Mouse (Mus musculus) CH12.LX (cell line): ENCODE measurements around the gene Dynlt1b.
"Not testable (repeated sequence)": the region's sequence is repeated elsewhere in the genome, so short reads cannot be mapped to it uniquely, and the experiment has no call there.

Source experiments
- CTCF ChIP-seq, 2 experiments: IDR thresholded peaks in 1 of 2; conservative IDR thresholded peaks in 1 of 2; 2 replicates each; pipeline ENCODE4 v1.5.1; 2011 to 2012; ENCODE audit warnings: low read depth in 2 of 2, low read length in 2 of 2, improper control_type of control experiment in 1 of 2, inconsistent platforms in 1 of 2, mild to moderate bottlenecking in 1 of 2, moderate library complexity in 1 of 2
- ETS1 ChIP-seq: conservative IDR thresholded peaks from 2 replicates; pipeline ENCODE4 v1.6.1; 2012; ENCODE audit warnings: low read depth, mild to moderate bottlenecking, inconsistent platforms, low read length, improper control_type of control experiment, moderate library complexity
- POLR2A ChIP-seq: IDR thresholded peaks from 2 replicates; pipeline ENCODE4 v1.6.1; 2011; ENCODE audit warnings: low read depth, mild to moderate bottlenecking, improper control_type of control experiment, low read length
- RAD21 ChIP-seq: IDR thresholded peaks from 2 replicates; pipeline ENCODE4 v1.6.1; 2011; ENCODE audit warnings: low read depth, mild to moderate bottlenecking, low read length, improper control_type of control experiment, moderate library complexity

DNA sequence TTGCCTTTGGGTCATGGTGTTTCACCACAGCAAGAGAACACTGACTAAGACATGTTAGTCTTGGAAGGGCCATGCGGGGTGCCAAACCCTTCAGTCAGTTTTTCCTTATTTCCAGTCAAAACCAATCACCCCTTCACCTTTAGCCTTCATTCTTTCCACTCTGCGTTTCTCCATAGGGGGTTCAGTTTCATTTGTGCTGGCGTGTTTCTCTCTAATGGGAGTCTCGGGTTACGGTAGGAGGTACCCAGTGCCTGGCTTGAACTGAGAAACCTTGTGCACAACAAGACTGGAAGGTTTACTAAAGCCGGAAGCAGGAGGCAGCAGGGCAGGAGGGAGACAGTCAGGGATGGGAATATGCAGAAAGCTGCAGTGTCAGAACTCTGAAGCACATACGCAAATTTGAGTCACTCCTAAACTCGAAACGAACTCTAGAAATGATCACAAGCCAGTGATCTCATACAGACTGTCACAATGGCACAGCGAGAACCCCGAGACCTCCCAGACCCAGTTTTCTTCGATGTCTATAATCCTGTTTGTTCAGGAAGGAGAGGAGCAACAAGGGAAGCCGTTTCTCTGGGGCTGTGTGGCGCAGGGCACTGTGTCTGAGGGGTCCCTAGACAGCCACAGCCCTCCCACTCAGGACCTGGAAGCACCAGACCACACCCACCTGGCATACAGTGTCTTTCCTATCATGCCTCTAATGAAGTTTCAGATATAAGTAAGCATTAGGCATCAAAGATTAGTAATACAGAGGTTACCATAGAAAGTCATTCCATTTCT, 8.2 kb upstream of the Dynlt1b start:
- TF ChIP-seq ETS1, result peak; percentile 34; the same call in 1 of the 2 replicates
- TF ChIP-seq CTCF (conservative IDR thresholded peaks at IDR 0.05 in 1 of 2, IDR thresholded peaks at IDR 0.05 in 1 of 2; ENCODE audit: low read depth in 2 of 2, low read length in 2 of 2); RAD21; POLR2A: not testable (repeated sequence)
